7 mouse cellular contexts compared by ENCODE assay signal in the genomic region with DNA sequence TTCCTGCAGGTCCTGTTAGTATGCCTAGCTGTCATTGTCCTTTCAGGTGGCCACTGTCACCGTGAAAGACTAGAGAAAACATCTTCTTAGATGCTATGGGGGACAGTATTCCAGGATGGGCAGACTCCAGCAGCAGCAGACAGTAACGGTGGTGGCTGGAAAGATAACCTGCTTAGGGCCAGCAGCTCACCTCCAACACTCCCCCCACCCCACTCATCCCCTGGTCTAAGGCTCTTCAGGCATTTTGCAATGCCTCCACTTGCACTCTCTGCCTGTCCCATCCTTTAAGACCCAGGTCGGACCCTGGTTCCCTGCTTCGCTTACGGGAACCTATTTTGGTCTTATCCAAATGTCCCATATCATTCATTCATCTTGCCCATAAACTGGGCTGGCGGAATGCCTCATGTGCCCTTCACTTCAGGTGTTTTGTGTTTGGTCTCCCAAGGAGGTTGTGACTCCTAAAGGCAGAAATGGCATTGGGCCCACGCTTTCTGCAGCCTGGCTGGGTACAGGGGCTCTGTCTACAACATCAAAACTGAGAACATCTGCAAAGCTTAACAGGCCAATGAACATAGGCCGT. TPM values are rescaled to one million over a fixed set of nuclear protein-coding genes. Genes with fewer than 3 reads are reported as not detected.
DNase-seq lines count a peak whose midpoint lies in the region; ATAC-seq and TF ChIP-seq lines count a peak whose summit lies in the region.

No protein-coding gene starts in this region.

- H3K36me3 ChIP-seq in liver, adult 2 months (ENCODE audit: control insufficient read depth, insufficient read depth, low read length) = no peaks in the 10 kb centered on the region
- H3K36me3 ChIP-seq in liver, postnatal 0 days (replicated peaks; ENCODE audit: insufficient read depth, low read length) = no peaks in the 10 kb centered on the region
- H3K36me3 ChIP-seq in forebrain, embryonic 12.5 days (replicated peaks) = no peaks in the 10 kb centered on the region
- no peaks in the 10 kb centered on the region for H3K36me3 ChIP-seq in hindbrain, postnatal 0 days (ENCODE audit: insufficient read depth, low read length)
- no peaks in the 10 kb centered on the region for H3K36me3 ChIP-seq in neural tube, embryonic 14.5 days (ENCODE audit: control insufficient read depth, insufficient read depth, low read length)

- no peak overlapping the region for H3K4me3 ChIP-seq in liver, adult 2 months (ENCODE audit: insufficient read depth, low read depth, low read length)
- no peak overlapping the region for H3K4me3 ChIP-seq in liver, postnatal 0 days (ENCODE audit: low read depth, low read length)
- peak overlapping the region; percentile 69; the same call in 1 of the 2 replicates for H3K4me3 ChIP-seq in forebrain, embryonic 12.5 days (replicated peaks)
- no peak overlapping the region for H3K4me3 ChIP-seq in hindbrain, postnatal 0 days (ENCODE audit: low read length)
- H3K4me3 ChIP-seq in neural tube, embryonic 14.5 days (ENCODE audit: low read depth, low read length) = peak overlapping the region; percentile 55; the same call in 1 of the 2 replicates

- 78% methylated on average over 8 of the region's 8 CpGs for WGBS in liver, adult 2 months
- WGBS in liver, postnatal 0 days (ENCODE audit: insufficient replicate concordance) = 64% methylated on average over 8 of the region's 8 CpGs
- WGBS in forebrain, embryonic 12.5 days = 53% methylated on average over 8 of the region's 8 CpGs
- 55% methylated on average over 8 of the region's 8 CpGs for WGBS in hindbrain, postnatal 0 days
- WGBS in neural tube, embryonic 14.5 days = 57% methylated on average over 8 of the region's 8 CpGs

- TF ChIP-seq CTCF in liver, adult 2 months (IDR thresholded peaks at IDR 0.05; ENCODE audit: low read depth, low read length) = no peak
- TF ChIP-seq CTCF in liver, postnatal 0 days (IDR thresholded peaks at IDR 0.05; ENCODE audit: low read depth) = no peak
- TF ChIP-seq CTCF in hindbrain, postnatal 0 days (IDR thresholded peaks at IDR 0.05; ENCODE audit: low read depth) = no peak

- H3K79me2 ChIP-seq in liver, adult 2 months (ENCODE audit: control insufficient read depth, insufficient read depth, low read length) = no peaks in the 10 kb centered on the region

- no peak overlapping the region for H3K4me2 ChIP-seq in liver, postnatal 0 days (ENCODE audit: low read depth, low read length)
- peak overlapping the region; percentile 90 for H3K4me2 ChIP-seq in forebrain, embryonic 12.5 days
- peak overlapping the region; percentile 97 for H3K4me2 ChIP-seq in hindbrain, postnatal 0 days (ENCODE audit: low read depth, low read length)
- H3K4me2 ChIP-seq in neural tube, embryonic 14.5 days (ENCODE audit: low read depth, low read length) = peak overlapping the region; percentile 91

- H3K27ac ChIP-seq in liver, adult 2 months (replicated peaks; ENCODE audit: insufficient read depth, low read depth, low read length) = peak overlapping the region; percentile 46
- no peak overlapping the region for H3K27ac ChIP-seq in liver, postnatal 0 days (ENCODE audit: low read depth)
- H3K27ac ChIP-seq in forebrain, embryonic 12.5 days = peak overlapping the region; percentile 99
- H3K27ac ChIP-seq in hindbrain, postnatal 0 days = peak overlapping the region; percentile 98
- peak overlapping the region; percentile 98 for H3K27ac ChIP-seq in neural tube, embryonic 14.5 days (ENCODE audit: low read depth, low read length)

- H3K4me1 ChIP-seq in liver, adult 2 months (ENCODE audit: control insufficient read depth, insufficient read depth, low read length) = peaks cover 15% of the 10 kb centered on the region
- peaks cover 24% of the 10 kb centered on the region for H3K4me1 ChIP-seq in liver, postnatal 0 days (ENCODE audit: insufficient read depth)
- peaks cover 78% of the 10 kb centered on the region for H3K4me1 ChIP-seq in forebrain, embryonic 12.5 days
- peaks cover 51% of the 10 kb centered on the region for H3K4me1 ChIP-seq in hindbrain, postnatal 0 days (ENCODE audit: insufficient read depth, low read length)
- peaks cover 63% of the 10 kb centered on the region for H3K4me1 ChIP-seq in neural tube, embryonic 14.5 days (ENCODE audit: control insufficient read depth, insufficient read depth, low read length)

- no peak for TF ChIP-seq POLR2A in liver, adult 2 months (IDR thresholded peaks at IDR 0.05; ENCODE audit: extremely low read depth, insufficient read depth, low read length)

- no peak for ATAC-seq in liver, postnatal 0 days
- no peak for ATAC-seq in forebrain, embryonic 12.5 days (ENCODE audit: low FRiP score)
- no peak for ATAC-seq in hindbrain, postnatal 0 days
- no peak for ATAC-seq in neural tube, embryonic 14.5 days (ENCODE audit: low read depth)

- no peak for DNase-seq in liver, adult 2 months (ENCODE audit: extremely low read depth, low read depth, low spot score)
- DNase-seq in liver, postnatal 0 days = no peak
- DNase-seq in hindbrain, postnatal 0 days (ENCODE audit: low spot score) = no peak
- DNase-seq in left cerebral cortex, postnatal 36 days (ENCODE audit: low spot score in 2 of 2) = no peak
- no peak for DNase-seq in left cerebral cortex, postnatal 14 days (ENCODE audit: low spot score in 2 of 2)

- no peaks in the 10 kb centered on the region for H3K9me3 ChIP-seq in liver, postnatal 0 days (ENCODE audit: low read length)
- H3K9me3 ChIP-seq in forebrain, embryonic 12.5 days = no peaks in the 10 kb centered on the region
- no peaks in the 10 kb centered on the region for H3K9me3 ChIP-seq in hindbrain, postnatal 0 days (ENCODE audit: low read length)
- no peaks in the 10 kb centered on the region for H3K9me3 ChIP-seq in neural tube, embryonic 14.5 days (ENCODE audit: control insufficient read depth, low read length)

- 0 out of 2 replicates have a peak overlapping the region, but pooled peaks have one; percentile 13 for H3K9ac ChIP-seq in liver, adult 2 months (ENCODE audit: low read depth, low read length)
- H3K9ac ChIP-seq in liver, postnatal 0 days (replicated peaks) = no peak overlapping the region
- H3K9ac ChIP-seq in forebrain, embryonic 12.5 days = peak overlapping the region; percentile 90
- no peak overlapping the region; the same call in 1 of the 2 replicates for H3K9ac ChIP-seq in hindbrain, postnatal 0 days (replicated peaks; ENCODE audit: low read length)
- H3K9ac ChIP-seq in neural tube, embryonic 14.5 days (replicated peaks; ENCODE audit: low read depth, low read length) = peak overlapping the region; percentile 85

- TF ChIP-seq EP300 in liver, postnatal 0 days (IDR thresholded peaks at IDR 0.05; ENCODE audit: low read depth) = no peak

- intact Hi-C loops in left cerebral cortex, postnatal 36 days (cut with DNase I) = loop anchor here (2.0 kb wide), 1 partner anchor 21 kb away; a partner anchor contains a TSS
- intact Hi-C loops in left cerebral cortex, postnatal 14 days (cut with DNase I) = no loop called here

- no peaks in the 10 kb centered on the region for H3K27me3 ChIP-seq in liver, adult 2 months (ENCODE audit: control insufficient read depth, insufficient read depth, low read length)
- peaks cover 86% of the 10 kb centered on the region for H3K27me3 ChIP-seq in liver, postnatal 0 days (ENCODE audit: insufficient read depth, low read length)
- peaks cover 3% of the 10 kb centered on the region; the same call in 1 of the 2 replicates for H3K27me3 ChIP-seq in forebrain, embryonic 12.5 days
- no peaks in the 10 kb centered on the region for H3K27me3 ChIP-seq in hindbrain, postnatal 0 days (ENCODE audit: insufficient read depth, low read length)
- H3K27me3 ChIP-seq in neural tube, embryonic 14.5 days (ENCODE audit: control insufficient read depth, insufficient read depth, low read length) = no peaks in the 10 kb centered on the region

RNA-seq across cellular contexts. Expression of a gene that starts 17.0 kb away (rescaled TPM):
- total RNA-seq in liver, adult 2 months (2014; rRNA removed) = 9.5 and 14.2 TPM in 2 replicates
- polyA plus RNA-seq in liver, adult 2 months (2012; rRNA removed) = 21.1 and 22.4 TPM in 2 replicates
- 13.8 and 15.9 TPM in 2 replicates for polyA plus RNA-seq in liver, postnatal 0 days (2015; fragmentation: Nextera tagmentation; extraction: Ambion mirVana)
- polyA plus RNA-seq in forebrain, embryonic 12.5 days (2016; fragmentation: Nextera tagmentation; extraction: Ambion mirVana) = 18.7 and 18.8 TPM in 2 replicates
- total RNA-seq in hindbrain, postnatal 0 days (2014; rRNA removed) = 38.3 and 46.2 TPM in 2 replicates
- polyA plus RNA-seq in hindbrain, postnatal 0 days (2015; fragmentation: Nextera tagmentation; extraction: Ambion mirVana) = 25.0 and 26.9 TPM in 2 replicates
- polyA plus RNA-seq in neural tube, embryonic 14.5 days (2014; fragmentation: Nextera tagmentation; extraction: Ambion mirVana) = 13.3 and 13.6 TPM in 2 replicates
- total RNA-seq in left cerebral cortex, postnatal 36 days (2021) = 10 to 100 TPM; 69.2 to 76.9 TPM
- 10 to 100 TPM; 65.1 to 73.8 TPM for total RNA-seq in left cerebral cortex, postnatal 14 days (2021)

RNA-seq across cellular contexts. Expression of a gene that starts 20.7 kb away (rescaled TPM):
- total RNA-seq in liver, adult 2 months (2014; rRNA removed) = 0.55 and 1.3 TPM in 2 replicates
- polyA plus RNA-seq in liver, adult 2 months (2012; rRNA removed) = 1.3 TPM in 2 replicates
- polyA plus RNA-seq in liver, postnatal 0 days (2015; fragmentation: Nextera tagmentation; extraction: Ambion mirVana) = 0.80 and 0.84 TPM in 2 replicates
- 101 and 113 TPM in 2 replicates for polyA plus RNA-seq in forebrain, embryonic 12.5 days (2016; fragmentation: Nextera tagmentation; extraction: Ambion mirVana)
- total RNA-seq in hindbrain, postnatal 0 days (2014; rRNA removed) = 246 and 262 TPM in 2 replicates
- 114 and 128 TPM in 2 replicates for polyA plus RNA-seq in hindbrain, postnatal 0 days (2015; fragmentation: Nextera tagmentation; extraction: Ambion mirVana)
- 139 and 179 TPM in 2 replicates for polyA plus RNA-seq in neural tube, embryonic 14.5 days (2014; fragmentation: Nextera tagmentation; extraction: Ambion mirVana)
- total RNA-seq in left cerebral cortex, postnatal 36 days (2021) = 100 to 1,000 TPM in 1 of 2 experiments, 10 to 100 TPM in 1; 95.3 to 108 TPM
- 100 to 1,000 TPM; 102 to 110 TPM for total RNA-seq in left cerebral cortex, postnatal 14 days (2021)

RNA-seq across cellular contexts. Expression of a gene that starts 26.3 kb away (rescaled TPM):
- total RNA-seq in liver, adult 2 months (2014; rRNA removed) = 25.0 and 25.9 TPM in 2 replicates
- polyA plus RNA-seq in liver, adult 2 months (2012; rRNA removed) = 27.1 and 31.9 TPM in 2 replicates
- polyA plus RNA-seq in liver, postnatal 0 days (2015; fragmentation: Nextera tagmentation; extraction: Ambion mirVana) = 24.9 and 26.4 TPM in 2 replicates
- 141 and 142 TPM in 2 replicates for polyA plus RNA-seq in forebrain, embryonic 12.5 days (2016; fragmentation: Nextera tagmentation; extraction: Ambion mirVana)
- 60.6 and 65.6 TPM in 2 replicates for total RNA-seq in hindbrain, postnatal 0 days (2014; rRNA removed)
- 65.4 and 66.5 TPM in 2 replicates for polyA plus RNA-seq in hindbrain, postnatal 0 days (2015; fragmentation: Nextera tagmentation; extraction: Ambion mirVana)
- 80.3 and 89.8 TPM in 2 replicates for polyA plus RNA-seq in neural tube, embryonic 14.5 days (2014; fragmentation: Nextera tagmentation; extraction: Ambion mirVana)
- 10 to 100 TPM; 85.2 to 90.3 TPM for total RNA-seq in left cerebral cortex, postnatal 36 days (2021)
- total RNA-seq in left cerebral cortex, postnatal 14 days (2021) = 10 to 100 TPM; 62.0 to 64.8 TPM

RNA-seq across cellular contexts. Expression of a gene that starts 46.9 kb away (rescaled TPM):
- not detected in 2 replicates for total RNA-seq in liver, adult 2 months (2014; rRNA removed)
- polyA plus RNA-seq in liver, adult 2 months (2012; rRNA removed) = not detected in 2 replicates
- polyA plus RNA-seq in liver, postnatal 0 days (2015; fragmentation: Nextera tagmentation; extraction: Ambion mirVana) = not detected in 2 replicates
- polyA plus RNA-seq in forebrain, embryonic 12.5 days (2016; fragmentation: Nextera tagmentation; extraction: Ambion mirVana) = 0.24 and 0.37 TPM in 2 replicates
- total RNA-seq in hindbrain, postnatal 0 days (2014; rRNA removed) = not detected in 2 replicates
- polyA plus RNA-seq in hindbrain, postnatal 0 days (2015; fragmentation: Nextera tagmentation; extraction: Ambion mirVana) = 0.09 and 0.16 TPM in 2 replicates
- 0.14 and 0.16 TPM in 2 replicates for polyA plus RNA-seq in neural tube, embryonic 14.5 days (2014; fragmentation: Nextera tagmentation; extraction: Ambion mirVana)
- under 1 TPM in 1 of 2 experiments, not detected in 1; 0.23 TPM for total RNA-seq in left cerebral cortex, postnatal 36 days (2021)
- under 1 TPM in 1 of 2 experiments, not detected in 1; 0.13 TPM for total RNA-seq in left cerebral cortex, postnatal 14 days (2021)

Comparison
In these comparisons a context has a peak if more than half of its experiments do, and no peak if none do; other contexts are left out.
1. H3K9ac ChIP-seq: peak in liver, adult 2 months (single experiment), forebrain, embryonic 12.5 days (single experiment) and neural tube, embryonic 14.5 days (single experiment); none in liver, postnatal 0 days (single experiment) and hindbrain, postnatal 0 days (single experiment).
2. H3K4me3 ChIP-seq: peak in forebrain, embryonic 12.5 days (single experiment) and neural tube, embryonic 14.5 days (single experiment); none in liver, adult 2 months (single experiment), liver, postnatal 0 days (single experiment) and hindbrain, postnatal 0 days (single experiment).
3. RNA of a gene that starts 20.7 kb away (polyA plus RNA-seq): 139 to 179 TPM in neural tube, embryonic 14.5 days, 114 to 128 TPM in hindbrain, postnatal 0 days and 101 to 113 TPM in forebrain, embryonic 12.5 days; 1.3 TPM in liver, adult 2 months and 0.80 to 0.84 TPM in liver, postnatal 0 days; every median in the first group is over 10 times any median in the second.